Mouse (Mus musculus) neural tube, embryonic 15.5 days (tissue): ENCODE results near the gene Rem2. TPM values are rescaled to one million over a fixed set of nuclear protein-coding genes. Genes with fewer than 3 reads are reported as not detected.
A peak's percentile ranks its signal among the peaks of the same experiment; 100 is the strongest.

Experiments
- ATAC-seq: fragments of 200-750 bp; cut with Nextera tagmentation; 2 replicates; pipeline ENCODE4 v1.8.0; 2017; ENCODE audit warnings: mild to moderate bottlenecking, moderate TSS enrichment, moderate library complexity; ENCODE audit not compliant: low FRiP score
- H3K27ac ChIP-seq: fragments of 300-500 bp; sonication (generic); replicated peaks from 2 replicates; pipeline ENCODE4 v1.5.1; 2015; ENCODE audit warnings: mild to moderate bottlenecking, inconsistent platforms
- H3K27me3 ChIP-seq: fragments of 300-500 bp; sonication (generic); replicated peaks from 2 replicates; pipeline ENCODE4 v1.6.1; 2015; ENCODE audit warnings: inconsistent platforms
- H3K36me3 ChIP-seq: fragments of 300-500 bp; sonication (generic); 2 replicates; pipeline ENCODE4 v1.6.1; 2015; ENCODE audit warnings: inconsistent platforms
- H3K4me1 ChIP-seq: fragments of 300-500 bp; sonication (generic); 2 replicates; pipeline ENCODE4 v1.6.1; 2015; ENCODE audit warnings: inconsistent platforms
- H3K4me2 ChIP-seq: fragments of 300-500 bp; sonication (generic); 2 replicates; pipeline ENCODE4 v1.6.1; 2015; ENCODE audit warnings: inconsistent platforms, mild to moderate bottlenecking, moderate library complexity
- H3K4me3 ChIP-seq: fragments of 300-500 bp; sonication (generic); replicated peaks from 2 replicates; pipeline ENCODE4 v1.5.1; 2015; ENCODE audit warnings: mild to moderate bottlenecking, inconsistent platforms
- H3K9ac ChIP-seq: fragments of 300-500 bp; sonication (generic); replicated peaks from 2 replicates; pipeline ENCODE4 v1.6.1; 2015; ENCODE audit warnings: mild to moderate bottlenecking, inconsistent platforms
- H3K9me3 ChIP-seq: fragments of 300-500 bp; sonication (generic); replicated peaks from 2 replicates; pipeline ENCODE4 v1.6.1; 2016; ENCODE audit warnings: inconsistent platforms
- WGBS: fragments of 180-500 bp; shearing (Covaris S2); methylation state at CpG from one replicate; pipeline ENCODE4 v1.1.7; 2015; ENCODE audit warnings: mixed read lengths; 5-methylcytosine and 5-hydroxymethylcytosine counted together
- polyA plus RNA-seq: library from polyadenylated mRNA; unstranded; fragments of >200 nt; fragmentation: Nextera tagmentation; extraction: Ambion mirVana; gene quantifications from 2 replicates; pipeline ENCODE4 v1.2.1, GENCODE M21; 2015

Gene Rem2
- polyA plus RNA-seq, 1 experiment from 2014 or later, result 44.0 TPM

DNA sequence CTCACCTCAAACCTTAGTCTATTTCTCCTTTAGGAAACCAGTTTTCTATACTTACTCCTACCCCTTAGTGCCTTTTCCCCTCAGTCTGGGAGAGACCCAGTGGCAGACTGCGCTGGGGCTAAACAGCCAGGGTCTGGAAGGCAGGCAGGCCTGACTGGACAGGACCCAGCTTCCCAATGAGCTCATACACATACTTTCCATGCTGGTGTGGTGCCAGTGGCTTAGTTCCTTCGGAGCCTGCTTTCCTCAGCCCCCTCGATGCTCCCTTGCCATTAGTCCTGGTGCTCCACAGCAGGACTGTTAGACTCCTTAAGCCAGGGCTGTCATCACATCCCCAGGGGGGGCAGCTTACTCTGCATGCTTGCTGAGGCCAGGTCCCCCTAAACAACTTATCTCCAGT is 30.4 kb upstream of the Rem2 start:
- Histone ChIP-seq H3K9ac (no peak overlapping the region), H3K4me1 (peaks cover 3% of the 10 kb centered on the region; the same call in 1 of the 2 replicates), H3K9me3 (no peaks in the 10 kb centered on the region), H3K36me3 (no peaks in the 10 kb centered on the region), H3K4me2 (no peak overlapping the region), H3K27me3 (no peaks in the 10 kb centered on the region), H3K27ac (no peak overlapping the region), H3K4me3 (no peak overlapping the region)
- WGBS, result 63% methylated on average over 3 of the region's 3 CpGs
- no peak for ATAC-seq

DNA sequence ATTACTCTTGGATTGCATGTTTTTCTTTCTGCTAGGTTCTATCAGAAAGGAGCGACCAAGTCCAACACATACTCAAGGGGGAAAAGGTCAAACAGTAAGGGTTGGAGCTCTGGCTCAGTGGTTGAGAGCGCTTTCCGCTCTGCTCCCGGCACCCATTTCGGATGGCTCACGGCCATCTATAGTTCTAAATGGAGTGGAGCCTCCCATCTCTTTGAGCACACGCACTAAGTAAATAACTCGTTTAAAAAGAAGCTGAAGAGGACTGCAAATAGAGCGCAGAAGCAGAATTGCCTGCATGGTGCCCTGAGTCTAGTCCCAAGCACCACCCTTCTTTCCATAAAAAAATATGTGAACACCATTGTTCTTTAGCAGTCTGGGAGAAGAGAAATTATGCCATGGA is 22.3 kb upstream of the Rem2 start:
- Histone ChIP-seq H3K4me2 (no peak overlapping the region), H3K27me3 (no peaks in the 10 kb centered on the region), H3K36me3 (no peaks in the 10 kb centered on the region), H3K9ac (no peak overlapping the region), H3K4me3 (no peak overlapping the region), H3K4me1 (peaks cover 3% of the 10 kb centered on the region; the same call in 1 of the 2 replicates), H3K9me3 (no peaks in the 10 kb centered on the region), H3K27ac (no peak overlapping the region)
- WGBS, result 89% methylated on average over 9 of the region's 9 CpGs
- no peak for ATAC-seq

DNA sequence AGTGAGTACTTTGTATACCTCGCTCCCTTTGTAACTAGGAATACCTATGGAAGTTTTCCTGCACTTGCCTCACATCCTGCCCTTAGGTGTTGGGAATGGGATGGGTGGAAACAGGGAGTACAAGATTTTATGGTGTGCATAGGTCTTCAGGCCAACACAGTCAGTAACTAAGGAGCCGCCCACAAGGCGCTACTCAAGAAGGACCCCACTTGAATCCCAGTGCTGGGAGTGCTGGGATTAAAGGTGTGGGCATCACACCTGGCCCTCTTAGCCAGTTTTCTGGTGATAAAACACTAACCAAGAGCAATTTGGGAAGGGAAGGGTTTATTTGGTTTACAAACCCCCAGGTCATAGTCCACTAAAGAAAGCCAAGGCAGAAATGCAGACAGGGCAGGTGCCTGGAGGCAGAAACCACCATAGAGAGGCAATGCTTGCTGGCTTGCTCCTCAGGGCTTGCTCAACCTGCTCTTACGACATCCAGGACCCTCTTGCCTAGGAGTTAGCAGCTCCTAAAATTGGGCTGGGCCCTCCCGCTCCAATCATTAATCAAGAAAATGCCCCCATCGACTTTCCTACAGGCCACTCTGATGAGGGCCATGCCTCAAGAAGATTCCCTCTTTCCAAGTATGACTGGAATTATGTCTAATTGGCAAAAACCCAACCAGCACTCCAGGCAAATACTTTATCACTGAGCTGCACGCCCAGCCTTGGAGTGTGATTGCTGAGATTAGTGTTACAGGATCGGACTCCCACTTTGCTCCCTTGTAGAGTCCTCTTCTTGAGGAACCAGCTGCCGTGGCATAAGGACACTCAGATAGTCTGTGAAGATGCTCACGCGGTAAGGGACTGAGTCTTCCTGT is 21.0 kb upstream of the Rem2 start:
- H3K27ac ChIP-seq, result no peak overlapping the region
- no peaks in the 10 kb centered on the region for H3K36me3 ChIP-seq
- WGBS, result 82% methylated on average over 11 of the region's 11 CpGs
- no peak for ATAC-seq
- H3K9me3 ChIP-seq, result no peaks in the 10 kb centered on the region
- H3K4me2 ChIP-seq, result no peak overlapping the region
- H3K27me3 ChIP-seq, result no peaks in the 10 kb centered on the region
- H3K4me3 ChIP-seq, result no peak overlapping the region
- no peaks in the 10 kb centered on the region for H3K4me1 ChIP-seq
- H3K9ac ChIP-seq, result no peak overlapping the region

DNA sequence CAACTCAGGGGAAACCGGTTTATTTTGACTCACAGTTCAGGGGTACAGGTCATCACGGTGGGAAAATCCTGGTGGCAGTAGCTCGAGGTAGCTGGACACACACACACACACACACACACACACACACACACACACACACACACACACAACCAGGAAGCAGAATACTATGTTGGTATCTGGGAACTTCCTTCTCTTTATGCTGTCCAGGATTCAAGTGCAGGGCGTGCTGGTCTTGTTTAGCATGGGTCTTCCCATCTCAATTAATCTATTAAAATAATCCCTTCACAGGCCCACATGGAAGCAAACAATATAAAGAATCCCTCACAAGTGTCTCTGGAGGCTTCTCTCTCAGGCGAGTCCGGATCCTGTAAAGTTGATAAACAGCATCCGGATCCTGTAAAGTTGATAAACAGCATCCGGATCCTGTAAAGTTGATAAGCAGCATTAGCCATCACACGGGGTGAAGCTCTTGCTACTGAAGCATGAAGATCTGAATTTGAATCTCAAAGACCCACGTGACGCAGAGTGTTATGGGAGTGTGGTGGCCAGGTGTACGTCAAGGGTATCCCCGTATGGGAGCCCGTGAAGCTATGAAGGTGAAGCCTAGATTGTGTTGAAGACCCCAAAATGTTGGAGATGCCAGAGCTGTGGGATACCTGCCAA is 17.9 kb upstream of the Rem2 start:
- no peak overlapping the region for H3K4me2 ChIP-seq
- no peaks in the 10 kb centered on the region for H3K4me1 ChIP-seq
- no peak overlapping the region for H3K9ac ChIP-seq
- H3K27ac ChIP-seq, result no peak overlapping the region
- WGBS, result 89% methylated on average over 14 of the region's 14 CpGs
- no peak overlapping the region for H3K4me3 ChIP-seq
- no peaks in the 10 kb centered on the region for H3K9me3 ChIP-seq
- no peak for ATAC-seq
- no peaks in the 10 kb centered on the region for H3K27me3 ChIP-seq
- no peaks in the 10 kb centered on the region for H3K36me3 ChIP-seq

DNA sequence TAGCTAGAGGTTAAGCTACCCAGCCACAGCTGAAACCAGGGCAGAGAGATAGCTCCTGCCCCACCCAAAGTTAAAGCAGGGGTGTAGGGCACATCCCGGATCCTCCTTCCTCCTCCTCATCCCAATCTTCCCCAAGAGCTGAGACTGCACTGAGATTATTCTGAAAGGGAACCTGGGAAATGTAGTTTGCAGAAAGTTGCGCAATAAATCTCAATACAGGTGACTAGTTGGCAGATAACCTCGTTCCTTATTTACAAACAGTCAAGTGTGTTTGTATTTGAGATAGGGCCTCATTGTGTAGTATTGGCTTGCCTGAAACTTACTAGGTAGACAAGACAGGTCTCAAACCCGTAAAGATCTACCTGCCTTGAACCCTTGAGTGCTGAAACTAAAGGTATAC is 13.8 kb upstream of the Rem2 start:
- Histone ChIP-seq H3K36me3 (no peaks in the 10 kb centered on the region), H3K27ac (no peak overlapping the region), H3K9me3 (no peaks in the 10 kb centered on the region), H3K4me1 (peaks cover 13% of the 10 kb centered on the region), H3K4me3 (no peak overlapping the region), H3K9ac (no peak overlapping the region), H3K27me3 (no peaks in the 10 kb centered on the region), H3K4me2 (no peak overlapping the region)
- 88% methylated on average over 4 of the region's 4 CpGs for WGBS
- no peak for ATAC-seq

- peaks cover 7% of the 10 kb centered on the region; the same call in 1 of the 2 replicates for H3K36me3 ChIP-seq
- ATAC-seq, result peak; percentile 39; the same call in 1 of the 2 replicates
- no peaks in the 10 kb centered on the region for H3K27me3 ChIP-seq
- peak overlapping the region; percentile 75 for H3K27ac ChIP-seq
- peak overlapping the region; percentile 89 for H3K4me2 ChIP-seq
- H3K9ac ChIP-seq, result peak overlapping the region; percentile 78
- H3K4me3 ChIP-seq, result peak overlapping the region; percentile 79
- H3K4me1 ChIP-seq, result peaks cover 16% of the 10 kb centered on the region
- 16% methylated on average over 12 of the region's 12 CpGs for WGBS
- H3K9me3 ChIP-seq, result no peaks in the 10 kb centered on the region
These were observed 12.6 kb upstream of the Rem2 start for GRCm38 (mm10) chr14:54463108-54463958.

- H3K4me2 ChIP-seq, result peak within 1 kb of the TSS; percentile 89
- peak within 1 kb of the TSS; percentile 75 for H3K27ac ChIP-seq
- H3K4me3 ChIP-seq, result peak within 1 kb of the TSS; percentile 79
- H3K27me3 ChIP-seq, result no peaks in the 10 kb centered on the region
- peaks cover 16% of the 10 kb centered on the region for H3K4me1 ChIP-seq
- peak; percentile 92 for ATAC-seq
- no peaks in the 10 kb centered on the region for H3K9me3 ChIP-seq
- WGBS, result 0% methylated on average over 32 of the region's 35 CpGs
- peaks cover 10% of the 10 kb centered on the region; the same call in 1 of the 2 replicates for H3K36me3 ChIP-seq
- H3K9ac ChIP-seq, result peak within 1 kb of the TSS; percentile 78
These were observed 12.0 kb upstream of the Rem2 start, which contains the start of gene Lrp10 for GRCm38 (mm10) chr14:54463959-54464292. Lrp10 (plus strand) TSS chr14:54464137.

DNA sequence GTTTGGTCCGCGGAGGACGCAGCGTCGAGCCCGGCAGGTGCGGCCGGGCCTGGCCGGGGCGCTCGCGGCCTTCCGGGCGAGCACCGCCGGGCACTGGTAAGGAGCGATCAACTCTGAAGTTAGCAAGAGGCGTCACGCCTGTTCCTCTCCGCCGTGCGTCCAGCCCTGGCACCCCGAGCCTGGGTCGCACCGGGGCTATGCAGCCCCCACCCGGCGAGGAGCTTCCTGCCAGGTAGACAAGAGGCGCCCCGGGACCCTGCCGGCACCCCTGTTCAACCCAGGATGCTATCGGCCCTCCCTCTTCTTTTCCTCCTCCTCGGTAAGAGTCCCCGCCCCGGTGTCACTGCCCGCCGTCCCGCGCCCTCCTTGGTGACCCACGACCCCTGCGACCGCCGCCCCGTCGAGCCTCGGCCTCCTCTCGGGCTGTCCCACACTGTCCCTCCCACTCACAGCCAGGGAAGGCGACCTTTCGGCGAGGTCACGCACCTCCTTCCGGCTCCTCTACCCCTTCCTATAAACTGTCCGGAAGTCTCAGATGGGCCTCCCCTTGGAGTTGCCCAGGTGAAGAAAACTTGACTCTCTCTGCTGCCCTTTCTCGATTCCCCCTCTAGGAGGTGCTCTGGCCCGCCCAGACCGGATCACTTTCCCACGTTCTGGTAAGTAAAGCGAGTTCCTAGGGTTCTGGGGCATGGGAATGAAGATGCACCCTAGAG is 11.5 kb upstream of the Rem2 start:
- no peaks in the 10 kb centered on the region for H3K27me3 ChIP-seq
- H3K4me1 ChIP-seq, result peaks cover 16% of the 10 kb centered on the region
- 1% methylated on average over 39 of the region's 57 CpGs for WGBS
- H3K9me3 ChIP-seq, result no peaks in the 10 kb centered on the region
- peak overlapping the region; percentile 79 for H3K4me3 ChIP-seq
- peak overlapping the region; percentile 75 for H3K27ac ChIP-seq
- peak overlapping the region; percentile 89 for H3K4me2 ChIP-seq
- peaks cover 14% of the 10 kb centered on the region for H3K36me3 ChIP-seq
- H3K9ac ChIP-seq, result peak overlapping the region; percentile 78
- peak; percentile 70 for ATAC-seq

GRCm38 (mm10) chr14:54471467-54471866 is 4.4 kb upstream of the Rem2 start:
- Histone ChIP-seq H3K27ac (no peak overlapping the region), H3K27me3 (no peaks in the 10 kb centered on the region), H3K36me3 (peaks cover 24% of the 10 kb centered on the region), H3K4me2 (no peak overlapping the region), H3K9me3 (no peaks in the 10 kb centered on the region), H3K4me1 (peaks cover 22% of the 10 kb centered on the region), H3K9ac (no peak overlapping the region), H3K4me3 (no peak overlapping the region)
- WGBS, result 92% methylated on average over 2 of the region's 2 CpGs
- no peak for ATAC-seq

DNA sequence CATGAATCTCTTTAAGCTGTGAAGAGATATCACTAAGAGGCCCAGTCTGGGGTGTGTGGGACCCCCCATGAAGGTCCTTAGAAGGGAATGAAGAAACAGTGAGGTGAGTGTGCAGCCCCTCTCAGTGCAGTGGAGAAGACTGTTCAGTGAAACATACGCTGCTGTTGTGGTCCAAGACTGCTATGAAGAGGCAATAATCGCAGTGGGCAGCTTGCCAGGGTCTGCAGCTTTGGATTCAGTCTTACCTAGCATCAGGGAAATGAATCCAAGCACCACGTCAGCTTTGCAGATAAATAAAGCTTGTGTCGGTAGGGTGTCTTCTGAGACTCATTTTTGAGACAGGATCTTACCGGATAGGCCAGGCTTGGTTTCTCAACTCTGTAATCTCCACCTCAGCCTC is 3.2 kb upstream of the Rem2 start:
- Histone ChIP-seq H3K27ac (peak overlapping the region; percentile 48; the same call in 1 of the 2 replicates), H3K9me3 (no peaks in the 10 kb centered on the region), H3K9ac (no peak overlapping the region), H3K27me3 (no peaks in the 10 kb centered on the region; the same call in 1 of the 2 replicates), H3K4me2 (no peak overlapping the region), H3K4me1 (peaks cover 32% of the 10 kb centered on the region), H3K4me3 (no peak overlapping the region), H3K36me3 (peaks cover 23% of the 10 kb centered on the region)
- no peak for ATAC-seq
- WGBS, result 59% methylated on average over 5 of the region's 5 CpGs

DNA sequence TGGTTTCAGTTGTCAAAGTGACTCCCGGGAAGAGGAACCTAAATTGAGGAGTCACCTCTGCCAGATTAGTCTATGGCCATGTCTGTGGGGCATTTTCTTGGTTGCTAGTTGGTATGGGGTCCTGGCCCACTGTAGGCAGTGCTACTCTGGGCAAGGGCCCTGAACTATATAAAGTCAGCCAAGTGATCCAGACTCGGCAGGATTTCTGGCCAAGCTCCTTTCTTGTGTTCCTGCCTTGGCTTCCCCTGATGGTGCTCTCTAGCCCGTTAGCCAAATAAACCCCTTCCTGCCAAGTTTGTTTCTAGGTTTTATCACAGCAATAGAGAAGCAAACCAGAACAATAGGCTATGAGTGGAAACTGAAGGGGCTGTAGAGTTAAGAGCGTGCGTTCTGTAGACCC is 1.2 kb upstream of the Rem2 start:
- Histone ChIP-seq H3K9me3 (no peaks in the 10 kb centered on the region), H3K27ac (no peak overlapping the region)

More for the DNA sequence above, 1.2 kb upstream of the Rem2 start:
- H3K4me1 ChIP-seq, result peaks cover 49% of the 10 kb centered on the region
- H3K36me3 ChIP-seq, result peaks cover 7% of the 10 kb centered on the region
- WGBS, result 65% methylated on average over 5 of the region's 5 CpGs
- ATAC-seq, result no peak
- H3K9ac ChIP-seq, result no peak overlapping the region
- H3K4me2 ChIP-seq, result no peak overlapping the region
- no peak overlapping the region for H3K4me3 ChIP-seq
- peaks cover 14% of the 10 kb centered on the region; the same call in 1 of the 2 replicates for H3K27me3 ChIP-seq
